Mouse (Mus musculus): ENCODE data around the gene Gm28305. TPM values are rescaled to one million over a fixed set of nuclear protein-coding genes. Genes with fewer than 3 reads are reported as not detected.

The Gm28305 gene
- polyA plus RNA-seq, 2 experiments = not detected

DNA sequence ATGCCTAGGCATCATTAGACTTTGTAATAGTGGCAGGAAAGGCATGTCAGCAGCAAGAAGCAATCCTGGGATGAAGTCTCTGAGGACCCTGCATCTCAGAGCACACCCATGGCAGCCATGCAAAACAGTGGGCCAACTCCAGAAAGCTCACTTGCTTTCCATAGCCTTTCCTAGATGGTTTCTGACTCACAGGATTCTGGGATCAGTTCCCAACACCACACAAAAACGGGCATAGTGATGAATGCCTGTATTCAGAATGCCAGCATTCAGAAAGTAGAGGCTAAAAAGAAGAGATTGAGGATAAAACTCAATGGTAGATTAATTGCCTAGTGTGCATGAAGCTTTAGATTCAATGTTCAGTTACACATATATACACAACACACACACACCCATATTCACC lies 25.9 kb upstream of the Gm28305 start:
- DNase-seq (ENCODE audit: low read depth in 3 of 3, low spot score in 3 of 3) (no peak), ATAC-seq (ENCODE audit: insufficient read depth) (no peak)
- no peaks in the 10 kb centered on the region for H3K36me3 ChIP-seq (replicated peaks; ENCODE audit: control insufficient read depth, insufficient read depth, low read depth)
- whole genome bisulfite sequencing (ENCODE audit: insufficient replicate concordance) = 31% methylated on average over 1 of the region's 1 CpGs
- no peak overlapping the region for H3K9ac ChIP-seq (replicated peaks)
- H3K4me2 ChIP-seq (ENCODE audit: low read depth) = no peak overlapping the region
- TF ChIP-seq EP300 (IDR thresholded peaks at IDR 0.05; ENCODE audit: low read depth) (no peak), CTCF (IDR thresholded peaks at IDR 0.05; ENCODE audit: low read depth) (no peak)
- no peaks in the 10 kb centered on the region for H3K9me3 ChIP-seq (ENCODE audit: control insufficient read depth, low read length)
- no peak overlapping the region for H3K27ac ChIP-seq
- no peaks in the 10 kb centered on the region for H3K4me1 ChIP-seq (replicated peaks; ENCODE audit: control insufficient read depth in 2 of 2, insufficient read depth in 2 of 2, low read length in 1 of 2)
- H3K27me3 ChIP-seq (ENCODE audit: control insufficient read depth, insufficient read depth, low read length) = no peaks in the 10 kb centered on the region
- no peak overlapping the region for H3K4me3 ChIP-seq (ENCODE audit: insufficient read depth in 1 of 2, low read depth in 2 of 2, low read length in 2 of 2)

DNA sequence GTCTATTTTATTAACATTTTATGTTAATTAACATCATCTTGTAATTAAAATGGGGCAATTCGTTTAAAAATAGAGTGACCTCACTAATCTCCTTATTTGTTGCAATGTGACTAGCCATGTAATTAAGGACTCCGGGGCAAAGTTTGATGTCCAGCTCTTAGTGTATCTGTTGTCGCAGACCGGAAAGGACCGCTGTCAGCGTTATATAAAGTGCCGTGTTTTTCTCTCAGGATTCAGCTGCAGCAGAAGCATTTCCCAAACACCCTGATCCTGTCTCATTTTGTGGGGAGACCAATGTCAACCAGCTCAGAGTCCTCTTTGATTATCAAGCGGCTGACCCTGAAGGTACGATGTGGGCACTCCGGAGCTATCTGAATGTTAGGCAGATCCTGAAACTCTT lies 19.4 kb upstream of the Gm28305 start:
- TF ChIP-seq CTCF (IDR thresholded peaks at IDR 0.05; ENCODE audit: low read depth) (no peak), EP300 (IDR thresholded peaks at IDR 0.05; ENCODE audit: low read depth) (no peak)
- Histone ChIP-seq H3K36me3 (replicated peaks; ENCODE audit: control insufficient read depth, insufficient read depth, low read depth) (no peaks in the 10 kb centered on the region), H3K9ac (replicated peaks) (no peak overlapping the region), H3K4me1 (replicated peaks; ENCODE audit: control insufficient read depth in 2 of 2, insufficient read depth in 2 of 2, low read length in 1 of 2) (no peaks in the 10 kb centered on the region), H3K27ac (no peak overlapping the region), H3K27me3 (ENCODE audit: control insufficient read depth, insufficient read depth, low read length) (no peaks in the 10 kb centered on the region), H3K4me2 (ENCODE audit: low read depth) (no peak overlapping the region), H3K4me3 (ENCODE audit: insufficient read depth in 1 of 2, low read depth in 2 of 2, low read length in 2 of 2) (no peak overlapping the region), H3K9me3 (ENCODE audit: control insufficient read depth, low read length) (no peaks in the 10 kb centered on the region)
- ATAC-seq (ENCODE audit: insufficient read depth) (no peak), DNase-seq (ENCODE audit: low read depth in 3 of 3, low spot score in 3 of 3) (no peak)
- WGBS (ENCODE audit: insufficient replicate concordance) = 84% methylated on average over 10 of the region's 10 CpGs

DNA sequence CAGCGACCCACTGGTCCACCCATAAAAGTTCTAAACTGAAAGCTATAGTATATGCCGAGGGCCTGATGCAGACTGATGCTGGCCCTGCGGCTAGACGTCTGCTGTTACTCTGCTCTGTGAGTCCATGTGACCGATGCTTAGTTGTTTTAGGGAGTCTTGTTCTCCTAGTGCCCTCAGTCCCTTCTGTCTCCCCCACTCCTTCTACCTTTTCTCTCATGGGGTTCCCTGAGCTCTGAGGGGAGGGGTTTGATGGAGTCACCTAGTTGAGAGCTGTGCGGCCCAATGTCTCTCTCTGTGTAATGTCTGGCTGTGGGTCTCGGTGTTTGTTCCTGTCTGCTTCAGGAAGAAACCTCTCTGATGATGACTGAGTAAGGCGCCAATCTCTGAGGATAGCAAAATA lies 13.3 kb upstream of the Gm28305 start:
- Histone ChIP-seq H3K4me2 (ENCODE audit: low read depth) (no peak overlapping the region), H3K27ac (no peak overlapping the region), H3K4me1 (replicated peaks; ENCODE audit: control insufficient read depth in 2 of 2, insufficient read depth in 2 of 2, low read length in 1 of 2) (no peaks in the 10 kb centered on the region), H3K27me3 (ENCODE audit: control insufficient read depth, insufficient read depth, low read length) (no peaks in the 10 kb centered on the region), H3K9ac (replicated peaks) (no peak overlapping the region), H3K4me3 (ENCODE audit: insufficient read depth in 1 of 2, low read depth in 2 of 2, low read length in 2 of 2) (no peak overlapping the region), H3K9me3 (ENCODE audit: control insufficient read depth, low read length) (no peaks in the 10 kb centered on the region), H3K36me3 (replicated peaks; ENCODE audit: control insufficient read depth, insufficient read depth, low read depth) (no peaks in the 10 kb centered on the region)
- ATAC-seq (ENCODE audit: insufficient read depth) (no peak), DNase-seq (ENCODE audit: low read depth in 3 of 3, low spot score in 3 of 3) (no peak)
- WGBS (ENCODE audit: insufficient replicate concordance) = 77% methylated on average over 8 of the region's 8 CpGs
- TF ChIP-seq EP300 (IDR thresholded peaks at IDR 0.05; ENCODE audit: low read depth) (no peak), CTCF (IDR thresholded peaks at IDR 0.05; ENCODE audit: low read depth) (no peak)

DNA sequence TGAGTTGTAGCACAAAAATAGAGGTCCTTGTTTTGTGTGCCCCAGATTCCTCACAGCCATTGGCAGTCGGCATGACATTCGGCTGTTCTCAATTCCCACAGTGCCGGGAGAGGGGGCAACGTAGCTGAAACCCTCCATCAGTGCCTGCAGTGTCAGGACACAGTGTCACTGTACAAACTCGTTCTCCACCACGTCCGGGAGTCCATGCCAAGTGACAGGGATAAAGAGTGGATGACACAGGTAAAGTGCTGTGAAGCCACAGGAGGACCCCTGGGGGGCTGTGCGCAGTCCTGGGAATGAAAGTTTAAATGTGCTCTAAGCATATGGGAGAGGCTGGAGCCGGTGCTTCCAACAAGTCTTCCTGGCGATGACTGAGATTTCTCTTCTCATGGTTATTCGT lies 10.6 kb upstream of the Gm28305 start:
- no peaks in the 10 kb centered on the region; a peak in 1 of 4 replicates for H3K4me1 ChIP-seq (replicated peaks; ENCODE audit: control insufficient read depth in 2 of 2, insufficient read depth in 2 of 2, low read length in 1 of 2)
- TF ChIP-seq EP300 (IDR thresholded peaks at IDR 0.05; ENCODE audit: low read depth) (no peak), CTCF (IDR thresholded peaks at IDR 0.05; ENCODE audit: low read depth) (no peak)
- no peak for ATAC-seq (ENCODE audit: insufficient read depth)

DNA sequence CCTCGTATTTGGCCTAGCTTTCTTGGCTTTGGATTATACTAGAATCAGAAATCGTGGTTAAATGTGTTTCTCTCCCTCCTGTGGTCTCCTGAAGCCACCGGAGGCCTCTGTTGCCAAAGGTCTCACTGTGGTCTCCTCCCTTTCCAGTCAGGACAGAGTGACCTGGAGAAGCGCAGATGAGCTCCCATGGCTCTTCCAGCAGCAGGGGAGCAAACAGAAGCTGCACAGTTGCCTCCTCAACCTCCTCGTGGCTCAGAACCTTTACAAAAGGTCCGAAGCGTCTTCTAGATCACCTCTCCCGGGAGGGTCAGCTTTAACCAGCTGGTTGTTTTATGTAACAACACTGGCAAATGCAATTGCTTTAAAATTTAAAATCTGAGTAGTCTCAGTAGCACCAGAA lies 6.2 kb upstream of the Gm28305 start:
- WGBS (ENCODE audit: insufficient replicate concordance) = 69% methylated on average over 8 of the region's 8 CpGs
- no peak for DNase-seq (ENCODE audit: low read depth in 3 of 3, low spot score in 3 of 3)

More for the DNA sequence above, 10.6 kb upstream of the Gm28305 start:
- no peak for DNase-seq (ENCODE audit: low read depth in 3 of 3, low spot score in 3 of 3)
- WGBS (ENCODE audit: insufficient replicate concordance) = 78% methylated on average over 11 of the region's 11 CpGs
- H3K36me3 ChIP-seq (replicated peaks; ENCODE audit: control insufficient read depth, insufficient read depth, low read depth) = no peaks in the 10 kb centered on the region
- no peak overlapping the region for H3K27ac ChIP-seq
- no peak overlapping the region for H3K4me2 ChIP-seq (ENCODE audit: low read depth)
- H3K4me3 ChIP-seq (ENCODE audit: insufficient read depth in 1 of 2, low read depth in 2 of 2, low read length in 2 of 2) = no peak overlapping the region
- no peaks in the 10 kb centered on the region for H3K27me3 ChIP-seq (ENCODE audit: control insufficient read depth, insufficient read depth, low read length)
- H3K9ac ChIP-seq (replicated peaks) = no peak overlapping the region
- no peaks in the 10 kb centered on the region for H3K9me3 ChIP-seq (ENCODE audit: control insufficient read depth, low read length)

More for the DNA sequence above, 6.2 kb upstream of the Gm28305 start:
- no peak for TF ChIP-seq EP300 (IDR thresholded peaks at IDR 0.05; ENCODE audit: low read depth)
- TF ChIP-seq CTCF (IDR thresholded peaks at IDR 0.05; ENCODE audit: low read depth) = no peak
- Histone ChIP-seq H3K9me3 (ENCODE audit: control insufficient read depth, low read length) (no peaks in the 10 kb centered on the region), H3K4me2 (ENCODE audit: low read depth) (no peak overlapping the region), H3K4me1 (replicated peaks; ENCODE audit: control insufficient read depth in 2 of 2, insufficient read depth in 2 of 2, low read length in 1 of 2) (peaks cover 0 to 3% of the 10 kb centered on the region in 2 experiments; a peak in 2 of 4 replicates), H3K9ac (replicated peaks) (no peak overlapping the region), H3K36me3 (replicated peaks; ENCODE audit: control insufficient read depth, insufficient read depth, low read depth) (no peaks in the 10 kb centered on the region), H3K27me3 (ENCODE audit: control insufficient read depth, insufficient read depth, low read length) (no peaks in the 10 kb centered on the region), H3K4me3 (ENCODE audit: insufficient read depth in 1 of 2, low read depth in 2 of 2, low read length in 2 of 2) (no peak overlapping the region), H3K27ac (no peak overlapping the region)
- ATAC-seq (ENCODE audit: insufficient read depth) = no peak
